Mouse (Mus musculus) T-cell, adult 2 months (primary cell): ENCODE measurements at regions not wholly inside any gene's neighbourhood (a gene's known extent, or its start where the extent isn't known, plus 50 kb on each side); places are given as distances from the start of the nearest gene placed in this dataset.

Experiments
- DNase-seq: peaks from one replicate; pipeline ENCODE4 v3.0.0; 2022; ENCODE audit warnings: low spot score

GRCm38 (mm10) chr4:131212711-131213110 is 268.5 kb downstream of the Matn1 start:
- no peak for DNase-seq

DNA sequence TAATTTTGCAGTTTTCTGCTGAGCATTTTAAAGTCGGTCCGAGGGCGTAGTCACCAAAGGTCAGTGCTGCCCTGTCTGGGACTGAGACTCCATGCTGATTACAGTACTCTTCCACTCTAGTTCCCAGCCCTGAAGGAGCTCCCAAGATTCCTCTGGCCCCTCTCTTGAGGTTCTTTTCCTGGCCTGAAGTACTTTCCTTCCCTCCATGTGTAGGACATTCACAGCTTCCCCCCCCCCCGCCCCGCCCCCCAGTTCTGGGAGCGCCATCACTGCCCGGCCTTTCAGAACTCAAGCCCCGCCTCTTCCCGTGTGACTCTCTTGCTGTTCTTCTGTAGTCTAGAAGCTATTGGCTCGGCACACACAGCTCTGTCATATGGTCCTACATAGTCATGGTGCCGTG is 271.5 kb downstream of the Matn1 start:
- DNase-seq, result no peak

DNA sequence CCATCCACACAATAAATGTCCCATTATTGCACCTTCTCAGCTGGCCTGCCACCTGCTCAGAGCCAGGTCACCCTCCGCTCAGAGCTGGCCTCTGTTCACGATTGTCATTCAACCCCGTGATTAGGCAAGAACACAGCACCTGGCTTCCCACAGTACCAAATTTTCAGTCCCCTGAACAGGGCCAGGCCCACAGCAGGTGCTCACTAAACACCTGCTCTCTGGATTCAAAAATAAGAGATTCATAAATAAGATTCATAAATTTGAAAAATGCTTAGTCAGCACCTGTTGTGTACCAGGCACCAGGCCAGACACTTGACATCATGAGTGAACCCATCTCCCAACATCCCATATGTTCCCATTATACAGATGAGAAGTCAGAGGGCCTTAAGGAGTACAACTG is 272.2 kb downstream of the Matn1 start:
- DNase-seq, result no peak

DNA sequence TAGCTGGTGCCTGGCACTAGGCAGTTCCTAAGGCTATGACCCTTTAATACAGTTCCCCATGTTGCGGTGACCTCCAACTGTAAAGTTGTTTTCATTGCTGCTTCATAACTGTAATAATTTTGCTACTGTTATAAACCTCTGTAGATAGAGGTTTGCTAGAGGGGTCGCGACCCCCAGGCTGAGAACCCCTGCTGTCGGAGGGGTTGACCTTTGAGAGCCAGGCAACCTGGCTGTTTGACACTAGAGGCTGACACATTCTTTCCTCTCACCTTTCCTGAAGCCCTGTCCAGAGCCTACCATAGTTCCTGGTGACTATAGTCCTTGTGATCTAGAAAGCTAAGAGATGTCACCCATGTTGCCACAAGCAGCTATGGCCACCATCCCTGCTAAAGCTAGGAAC is 272.9 kb downstream of the Matn1 start:
- DNase-seq, result no peak

DNA sequence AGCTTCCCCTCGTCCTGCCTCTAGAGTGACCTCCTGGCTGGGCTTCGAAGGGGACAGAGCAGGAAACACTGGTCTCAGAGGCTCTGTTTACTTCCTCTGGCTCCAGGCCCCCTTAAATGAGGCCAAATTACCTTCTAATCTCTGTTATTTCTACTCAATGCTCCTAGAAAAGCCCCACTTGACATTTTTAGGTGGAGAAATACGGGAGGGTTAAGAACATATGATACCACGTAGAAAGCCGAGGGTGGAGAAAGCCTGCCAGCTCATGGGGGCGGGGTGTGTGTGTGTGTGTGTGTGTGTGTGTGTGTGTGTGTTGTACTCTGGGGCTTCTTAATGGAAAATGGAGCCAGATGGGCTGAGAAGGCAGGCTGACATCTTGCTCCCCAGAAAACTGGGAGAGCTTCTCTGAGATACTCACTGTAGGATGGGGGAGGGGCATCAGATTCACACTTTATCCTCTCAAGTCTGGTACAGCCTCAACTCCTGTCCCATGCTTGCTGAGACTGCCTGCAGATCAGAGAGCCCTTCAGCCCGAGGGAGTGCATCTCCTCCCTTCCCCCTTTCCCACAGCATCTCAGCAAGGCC is 273.5 kb downstream of the Matn1 start:
- no peak for DNase-seq

DNA sequence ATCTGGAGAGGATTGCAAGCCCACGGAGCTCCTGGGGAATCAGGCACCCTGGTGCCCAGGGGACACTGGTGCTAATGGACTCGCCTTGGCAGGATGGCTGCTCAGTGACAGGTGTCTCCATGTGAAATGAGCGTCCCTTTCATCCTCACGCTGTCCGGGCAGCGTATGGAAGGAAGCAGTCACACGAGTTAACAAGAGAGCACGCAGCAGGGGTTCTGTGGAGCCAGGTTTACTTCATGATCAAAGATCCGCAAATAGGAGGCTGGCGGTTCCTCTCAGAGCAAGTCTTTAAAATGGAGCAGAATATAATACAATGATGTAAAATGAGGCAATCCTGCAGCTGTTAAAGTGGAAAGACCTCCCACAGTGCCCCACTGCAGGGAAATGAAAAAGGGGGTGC is 276.8 kb downstream of the Matn1 start:
- DNase-seq, result no peak

DNA sequence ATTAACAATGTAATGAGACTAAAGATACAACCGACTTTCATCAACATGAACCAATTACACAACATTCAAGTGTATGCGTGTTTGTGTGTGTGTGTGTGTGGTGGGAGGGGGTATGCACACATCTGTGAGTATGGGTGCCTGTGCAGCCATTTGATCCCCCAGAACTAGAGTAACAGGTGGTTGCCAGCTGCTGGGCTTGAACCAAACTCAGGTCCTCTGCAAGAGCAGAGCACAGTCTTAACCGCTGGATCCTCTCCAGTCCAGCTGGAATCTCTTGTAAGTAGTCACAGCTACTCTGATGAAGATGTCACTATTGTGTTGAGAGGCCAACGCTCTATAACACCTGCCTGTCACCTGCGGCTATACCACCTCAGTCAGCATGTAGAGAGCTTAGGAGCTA is 286.2 kb downstream of the Matn1 start:
- no peak for DNase-seq

DNA sequence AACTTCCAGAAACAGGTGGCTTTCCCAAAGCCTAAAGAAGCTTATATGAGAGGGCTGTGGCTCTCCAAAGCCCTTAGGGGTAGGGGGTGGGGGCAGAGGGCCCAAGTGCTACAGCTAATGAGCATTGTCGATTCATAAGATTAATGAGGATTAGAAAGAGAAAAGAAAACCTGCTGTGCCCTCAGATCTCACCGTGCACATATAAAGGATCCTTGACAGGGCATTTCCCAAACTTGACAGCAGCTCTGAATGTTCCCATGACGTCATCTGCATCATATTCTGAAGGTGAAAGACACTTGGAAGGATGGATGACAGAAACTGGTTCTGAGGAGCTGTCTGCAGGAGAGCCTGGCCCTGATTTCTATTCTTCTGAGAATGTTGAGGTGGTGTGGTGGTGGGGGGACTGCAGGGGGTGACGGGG is 292.4 kb downstream of the Matn1 start:
- no peak for DNase-seq

GRCm38 (mm10) chr4:131238591-131238990 is 294.4 kb downstream of the Matn1 start:
- DNase-seq, result no peak

DNA sequence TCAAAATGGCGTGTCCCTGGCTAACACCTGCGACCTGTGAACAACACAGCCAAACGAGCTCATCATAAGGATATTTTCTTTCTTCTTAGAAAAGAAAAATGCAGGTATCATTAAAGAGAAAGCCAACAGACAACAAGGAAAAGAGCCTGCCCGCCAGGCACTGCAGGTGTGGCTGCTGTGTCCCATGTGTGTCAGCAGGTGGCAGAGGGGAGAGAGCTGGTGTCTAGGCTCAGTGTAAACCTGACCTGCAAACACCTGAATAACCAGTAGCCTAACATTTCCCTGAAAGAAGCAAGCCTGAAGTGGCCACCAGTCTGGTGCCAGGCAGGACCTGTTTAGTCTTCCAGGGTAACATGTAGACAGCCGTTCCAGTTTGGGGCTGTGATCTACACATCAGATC is 294.9 kb downstream of the Matn1 start:
- no peak for DNase-seq

DNA sequence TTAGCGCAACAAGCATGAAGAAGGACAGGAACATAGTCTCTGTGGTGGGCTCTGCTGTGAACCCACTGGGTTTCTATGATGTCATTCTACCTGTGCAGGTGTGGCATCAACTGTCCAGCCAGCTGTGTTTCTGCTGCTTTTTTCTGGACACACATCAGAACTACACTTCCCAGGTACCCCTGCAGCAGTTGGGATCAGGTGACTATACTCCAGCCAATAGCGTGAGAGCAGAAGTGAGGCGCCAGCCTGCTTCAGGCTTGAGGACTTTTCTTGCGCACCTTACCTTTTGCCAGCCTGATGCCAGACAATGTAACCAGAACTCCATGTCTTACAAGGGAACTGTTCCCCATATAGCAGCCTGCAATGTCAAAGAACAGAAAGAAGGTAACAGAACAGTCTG is 296.3 kb downstream of the Matn1 start:
- DNase-seq, result no peak

GRCm38 (mm10) chr4:131242250-131242649 is 298.1 kb downstream of the Matn1 start:
- DNase-seq, result no peak

GRCm38 (mm10) chr4:131243744-131244387 is 299.7 kb downstream of the Matn1 start:
- DNase-seq, result no peak

DNA sequence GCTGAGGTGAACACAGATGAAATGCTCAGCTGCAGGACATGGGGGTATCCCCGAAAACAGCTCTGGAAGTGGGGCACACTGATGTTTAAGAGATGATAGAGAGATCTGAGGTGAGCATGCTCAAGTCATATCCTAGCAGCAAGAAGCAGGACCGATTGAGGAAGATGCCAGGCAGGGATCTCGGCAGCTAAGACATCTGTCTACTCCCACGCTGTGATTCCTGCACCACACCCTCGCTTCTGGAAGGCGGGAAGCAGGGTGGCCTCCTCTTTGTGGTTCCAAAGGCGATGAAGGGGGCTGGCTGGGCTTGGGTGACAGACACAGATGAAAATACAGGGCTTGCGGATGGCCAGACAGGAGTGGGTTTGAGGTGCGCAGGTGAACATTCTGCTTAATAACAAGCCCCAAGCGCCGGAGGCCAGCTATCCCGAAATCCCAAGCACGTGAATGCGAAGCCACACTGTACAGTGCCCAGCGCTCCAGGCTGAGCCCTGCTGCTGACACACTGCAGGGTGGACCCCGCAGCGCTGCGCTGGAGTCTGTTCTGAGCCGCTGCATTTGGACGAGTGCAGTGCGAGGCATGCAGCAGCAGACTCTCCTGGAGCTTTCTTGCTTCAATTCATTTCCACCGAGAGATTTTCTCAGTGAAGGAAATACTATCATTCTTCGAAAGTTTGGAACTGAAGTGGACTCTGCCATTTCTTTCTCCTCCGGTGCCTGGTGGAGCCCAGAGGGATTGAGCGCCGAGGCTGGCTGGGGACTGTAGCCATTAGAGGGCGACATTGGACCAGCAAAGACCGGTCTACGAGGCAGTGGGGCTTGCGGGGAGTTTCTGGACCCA is 308.6 kb downstream of the Matn1 start:
- no peak for DNase-seq

DNA sequence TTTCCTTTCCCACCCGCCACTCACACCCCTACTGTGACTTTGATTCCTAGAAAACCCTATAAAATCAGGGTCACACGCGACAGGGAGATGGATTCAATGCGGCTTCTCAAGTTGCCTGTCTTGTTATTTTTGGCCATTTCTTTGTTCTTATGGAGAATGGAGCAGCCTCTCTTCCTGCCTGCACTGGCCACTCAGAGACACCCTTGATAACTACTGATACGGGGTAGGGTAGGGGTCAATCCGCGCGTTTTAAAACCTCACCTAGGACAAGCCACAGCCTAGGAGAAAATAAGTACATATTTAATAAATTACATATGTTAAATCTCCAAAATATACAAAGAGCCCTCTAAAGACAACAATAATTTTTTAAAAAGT is 309.2 kb downstream of the Matn1 start:
- DNase-seq, result no peak

DNA sequence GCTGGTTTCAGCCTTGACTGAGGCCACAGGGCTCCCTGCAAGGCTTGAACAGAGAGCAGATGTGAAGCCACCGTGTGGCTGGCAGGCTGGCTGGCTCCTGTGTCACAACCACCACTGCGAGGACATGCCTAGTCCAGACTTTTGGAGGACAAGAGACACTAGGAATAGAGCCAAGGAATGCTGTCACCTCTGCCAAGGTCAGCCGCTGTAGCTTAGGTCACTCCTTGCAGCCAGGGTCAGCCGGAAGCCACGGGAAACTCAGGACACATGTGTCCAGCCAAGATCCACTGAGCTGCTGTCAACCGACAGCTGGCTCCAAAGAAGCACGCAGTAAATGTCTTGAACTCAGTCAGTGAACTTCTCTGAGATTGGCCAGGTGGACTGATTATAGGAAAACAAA is 310.1 kb downstream of the Matn1 start:
- DNase-seq, result no peak

- no peak for DNase-seq
These were observed 310.5 kb downstream of the Matn1 start for GRCm38 (mm10) chr4:131254691-131255090.

GRCm38 (mm10) chr4:131261236-131261635 is 317.1 kb downstream of the Matn1 start:
- DNase-seq, result no peak

GRCm38 (mm10) chr4:131262909-131263308 is 318.7 kb downstream of the Matn1 start:
- DNase-seq, result no peak

- no peak for DNase-seq
These were observed 322.6 kb downstream of the Matn1 start for GRCm38 (mm10) chr4:131266764-131267163.

DNA sequence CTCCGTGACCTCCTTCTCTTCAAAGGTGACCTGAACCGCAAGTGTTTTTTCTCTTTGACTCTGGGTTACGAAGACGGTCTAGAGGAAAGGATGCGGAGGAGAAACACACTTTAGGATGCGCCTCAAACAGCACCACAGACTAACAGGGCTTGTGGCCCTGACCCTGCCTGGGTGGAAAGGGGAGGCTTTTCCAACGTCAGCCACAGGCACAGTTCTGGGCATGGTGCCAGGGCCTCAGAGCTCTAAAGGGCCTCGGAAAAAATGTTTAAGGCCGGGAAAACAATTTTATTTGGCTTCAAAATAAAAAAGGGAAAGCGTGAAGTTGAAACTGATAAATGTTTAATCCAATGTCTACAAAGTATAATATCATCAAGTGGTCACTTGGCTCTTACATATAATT is 323.6 kb downstream of the Matn1 start:
- DNase-seq, result no peak

GRCm38 (mm10) chr4:131270192-131270591 is 326.0 kb downstream of the Matn1 start:
- DNase-seq, result no peak

DNA sequence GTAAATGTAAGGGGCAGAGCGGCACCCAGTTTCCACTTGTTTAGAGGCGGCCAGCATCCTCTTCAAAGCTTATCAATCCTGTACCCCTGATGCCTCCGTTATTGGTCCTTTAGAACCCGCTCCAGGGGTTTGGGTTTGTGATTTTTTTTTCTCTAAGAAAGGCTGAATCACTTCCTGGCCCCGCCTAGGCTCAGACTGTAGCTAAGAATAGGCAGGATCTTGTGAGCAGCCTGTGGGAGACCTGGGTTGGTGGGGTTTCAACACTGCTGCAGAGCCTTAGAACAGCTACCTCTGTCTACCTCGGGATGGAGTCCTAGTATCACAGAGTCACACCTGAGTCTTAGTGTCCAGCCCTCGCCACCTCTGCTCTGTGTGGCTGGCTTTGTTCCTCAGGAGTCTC is 327.9 kb downstream of the Matn1 start:
- DNase-seq, result no peak
